Mouse (Mus musculus) MEL (cell line): Measurements from ENCODE around the gene Rwdd1. TPM values are rescaled to one million over a fixed set of nuclear protein-coding genes. Genes with fewer than 3 reads are reported as not detected.
"Not testable (repeated sequence)": the region's sequence is repeated elsewhere in the genome, so short reads cannot be mapped to it uniquely, and the experiment has no call there.

ENCODE experiments used
- DNase-seq: peaks from one replicate; pipeline ENCODE4 v3.0.0; 2011; ENCODE audit warnings: low read depth, low spot score
- H3K27ac ChIP-seq: 2 replicates; pipeline ENCODE4 v1.5.1; 2012; ENCODE audit warnings: low read depth, mild to moderate bottlenecking, control low read depth, low read length, moderate library complexity; ENCODE audit not compliant: control insufficient read depth
- H3K27me3 ChIP-seq, 2 experiments: fragments of 150-350 bp in 1 of 2; sonication (generic) in 1 of 2; 2 replicates each; pipeline ENCODE4 v1.6.1; 2012; ENCODE audit warnings: low read length in 2 of 2, mild to moderate bottlenecking in 2 of 2, improper control_type of control experiment in 1 of 2, moderate library complexity in 1 of 2; ENCODE audit not compliant: insufficient read depth in 2 of 2, control insufficient read depth in 1 of 2
- H3K36me3 ChIP-seq, 2 experiments: 2 replicates each; pipeline ENCODE4 v1.6.1; 2012 to 2014; ENCODE audit warnings: low read length in 2 of 2, improper control_type of control experiment in 1 of 2, inconsistent platforms in 1 of 2, mild to moderate bottlenecking in 1 of 2; ENCODE audit not compliant: insufficient read depth in 2 of 2, control insufficient read depth in 1 of 2
- H3K4me1 ChIP-seq, 2 experiments: fragments of 150-350 bp in 1 of 2; sonication (generic) in 1 of 2; 2 replicates each; pipeline ENCODE4 v1.6.1; 2012; ENCODE audit warnings: low read length in 2 of 2, improper control_type of control experiment in 1 of 2, mild to moderate bottlenecking in 1 of 2; ENCODE audit not compliant: insufficient read depth in 2 of 2, control insufficient read depth in 1 of 2
- H3K4me3 ChIP-seq, 2 experiments: fragments of 150-350 bp in 1 of 2; sonication (generic) in 1 of 2; 2 replicates each; pipeline ENCODE4 v1.5.1; 2012; ENCODE audit warnings: low read depth in 2 of 2, low read length in 2 of 2, mild to moderate bottlenecking in 2 of 2, moderate library complexity in 2 of 2, control low read depth in 1 of 2, improper control_type of control experiment in 1 of 2; ENCODE audit not compliant: control insufficient read depth in 1 of 2, insufficient read depth in 1 of 2
- H3K79me2 ChIP-seq: 2 replicates; pipeline ENCODE4 v1.6.1; 2012; ENCODE audit warnings: mild to moderate bottlenecking, low read length, moderate library complexity; ENCODE audit not compliant: control insufficient read depth, poor library complexity, insufficient read depth
- H3K9ac ChIP-seq: 2 replicates; pipeline ENCODE4 v1.6.1; 2012; ENCODE audit warnings: low read depth, mild to moderate bottlenecking, control low read depth, low read length, moderate library complexity; ENCODE audit not compliant: control insufficient read depth, poor library complexity, severe bottlenecking
- H3K9me3 ChIP-seq: fragments of 150-350 bp; sonication (generic); replicated peaks from 2 replicates; pipeline ENCODE4 v1.6.1; 2012; ENCODE audit warnings: mild to moderate bottlenecking, low read length, improper control_type of control experiment, moderate library complexity; ENCODE audit not compliant: insufficient read depth
- BHLHE40 ChIP-seq: IDR thresholded peaks from 2 replicates; pipeline ENCODE4 v1.6.1; 2012; ENCODE audit warnings: low read depth, mild to moderate bottlenecking, inconsistent platforms, low read length, improper control_type of control experiment, borderline replicate concordance
- CTCF ChIP-seq, 3 experiments: IDR thresholded peaks in 2 of 3; conservative IDR thresholded peaks in 1 of 3; 2 replicates each; pipeline ENCODE4 v1.5.1; 2011 to 2012; ENCODE audit warnings: low read length in 3 of 3, low read depth in 2 of 3, mild to moderate bottlenecking in 2 of 3, improper control_type of control experiment in 1 of 3, inconsistent platforms in 1 of 3, mixed read lengths in 1 of 3, moderate library complexity in 1 of 3; ENCODE audit not compliant: control insufficient read depth in 1 of 3, insufficient read depth in 1 of 3, poor library complexity in 1 of 3, severe bottlenecking in 1 of 3
- ELF1 ChIP-seq: IDR thresholded peaks from 2 replicates; pipeline ENCODE4 v1.6.1; 2014; ENCODE audit warnings: low read depth, mild to moderate bottlenecking, inconsistent platforms, low read length, improper control_type of control experiment, moderate library complexity
- EP300 ChIP-seq, 2 experiments: IDR thresholded peaks; 2 replicates each; pipeline ENCODE4 v1.6.1; 2011; ENCODE audit warnings: improper control_type of control experiment in 2 of 2, low read length in 2 of 2, low read depth in 1 of 2, mild to moderate bottlenecking in 1 of 2
- ETS1 ChIP-seq: IDR thresholded peaks from 2 replicates; pipeline ENCODE4 v1.6.1; 2012; ENCODE audit warnings: low read depth, mild to moderate bottlenecking, inconsistent platforms, low read length, improper control_type of control experiment, moderate library complexity
- KAT2A ChIP-seq: conservative IDR thresholded peaks from 2 replicates; pipeline ENCODE4 v1.6.1; 2012; ENCODE audit warnings: low read depth, low read length, improper control_type of control experiment, inconsistent platforms
- MAFK ChIP-seq: IDR thresholded peaks from 2 replicates; pipeline ENCODE4 v1.6.1; 2011; ENCODE audit warnings: low read depth, mild to moderate bottlenecking, low read length, improper control_type of control experiment, borderline replicate concordance
- MAX ChIP-seq: IDR thresholded peaks from 2 replicates; pipeline ENCODE4 v1.6.1; 2011; ENCODE audit warnings: low read length, improper control_type of control experiment
- MEF2A ChIP-seq: IDR thresholded peaks from 2 replicates; pipeline ENCODE4 v1.6.1; 2014; ENCODE audit warnings: low read depth, mild to moderate bottlenecking, inconsistent platforms, low read length, improper control_type of control experiment; ENCODE audit not compliant: poor library complexity, insufficient replicate concordance, severe bottlenecking; ENCODE audit errors: extremely low read depth
- MXI1 ChIP-seq: IDR thresholded peaks from 2 replicates; pipeline ENCODE4 v1.6.1; 2011; ENCODE audit warnings: mild to moderate bottlenecking, low read depth, low read length, improper control_type of control experiment
- MYB ChIP-seq: IDR thresholded peaks from 2 replicates; pipeline ENCODE4 v1.6.1; 2011; ENCODE audit warnings: mild to moderate bottlenecking, low read depth, low read length, improper control_type of control experiment
- MYC ChIP-seq: IDR thresholded peaks from 2 replicates; pipeline ENCODE4 v1.6.1; 2011; ENCODE audit warnings: low read depth, mild to moderate bottlenecking, low read length, improper control_type of control experiment, moderate library complexity
- NELFE ChIP-seq: IDR thresholded peaks from 2 replicates; pipeline ENCODE4 v1.6.1; 2011; ENCODE audit warnings: low read depth, low read length, improper control_type of control experiment
- NRF1 ChIP-seq: IDR thresholded peaks from 2 replicates; pipeline ENCODE4 v1.6.1; 2014; ENCODE audit warnings: low read depth, mild to moderate bottlenecking, inconsistent platforms, low read length, improper control_type of control experiment, moderate library complexity; ENCODE audit not compliant: poor library complexity, insufficient read depth, severe bottlenecking
- POLR2A ChIP-seq, 2 experiments: IDR thresholded peaks; 2 replicates each; pipeline ENCODE4 v1.6.1; 2011 to 2012; ENCODE audit warnings: low read length in 2 of 2, mild to moderate bottlenecking in 2 of 2, control low read depth in 1 of 2, improper control_type of control experiment in 1 of 2, low read depth in 1 of 2, moderate library complexity in 1 of 2; ENCODE audit not compliant: control insufficient read depth in 1 of 2, insufficient read depth in 1 of 2, poor library complexity in 1 of 2
- POLR2AphosphoS2 ChIP-seq: IDR thresholded peaks from 2 replicates; pipeline ENCODE4 v1.6.1; 2011; ENCODE audit warnings: low read length, improper control_type of control experiment
- RCOR1 ChIP-seq: IDR thresholded peaks from 2 replicates; pipeline ENCODE4 v1.6.1; 2012; ENCODE audit warnings: low read depth, mild to moderate bottlenecking, inconsistent platforms, low read length, improper control_type of control experiment
- SIN3A ChIP-seq: IDR thresholded peaks from 2 replicates; pipeline ENCODE4 v1.6.1; 2012; ENCODE audit warnings: low read length, improper control_type of control experiment, inconsistent platforms
- SMC3 ChIP-seq: IDR thresholded peaks from 2 replicates; pipeline ENCODE4 v1.6.1; 2011; ENCODE audit warnings: low read depth, low read length, improper control_type of control experiment
- TBP ChIP-seq: IDR thresholded peaks from 2 replicates; pipeline ENCODE4 v1.8.0; 2011; ENCODE audit warnings: low read depth, low read length, improper control_type of control experiment
- TCF12 ChIP-seq: IDR thresholded peaks from 2 replicates; pipeline ENCODE4 v1.6.1; 2014; ENCODE audit warnings: low read depth, mild to moderate bottlenecking, inconsistent platforms, low read length, improper control_type of control experiment, moderate library complexity
- USF1 ChIP-seq: IDR thresholded peaks from 2 replicates; pipeline ENCODE4 v1.6.1; 2014; ENCODE audit warnings: low read depth, mild to moderate bottlenecking, inconsistent platforms, low read length, improper control_type of control experiment, moderate library complexity
- USF2 ChIP-seq, 2 experiments: IDR thresholded peaks; 2 replicates each; pipeline ENCODE4 v1.6.1; 2011 to 2012; ENCODE audit warnings: improper control_type of control experiment in 2 of 2, low read length in 2 of 2, borderline replicate concordance in 1 of 2, inconsistent platforms in 1 of 2, low read depth in 1 of 2, mild to moderate bottlenecking in 1 of 2; ENCODE audit not compliant: insufficient read depth in 1 of 2
- ZMIZ1 ChIP-seq: IDR thresholded peaks from 2 replicates; pipeline ENCODE4 v1.6.1; 2012; ENCODE audit warnings: low read depth, mild to moderate bottlenecking, inconsistent platforms, low read length, improper control_type of control experiment, moderate library complexity
- ZNF384 ChIP-seq: IDR thresholded peaks from 2 replicates; pipeline ENCODE4 v1.6.1; 2012; ENCODE audit warnings: low read depth, mild to moderate bottlenecking, inconsistent platforms, low read length, improper control_type of control experiment
- polyA plus RNA-seq, 2 experiments: library from polyadenylated mRNA; stranded (reverse) in 1 of 2; unstranded in 1 of 2; fragments of >175 nt in 1 of 2; fragments of >200 nt in 1 of 2; gene quantifications; 2 replicates each; pipeline versions ENCODE4 v1.2.1 to v1.2.4; 2012; ENCODE audit warnings: low replicate concordance in 2 of 2, low read depth in 1 of 2; ENCODE audit not compliant: insufficient read length in 2 of 2, insufficient read depth in 1 of 2, missing spikeins in 1 of 2
- total RNA-seq: library from RNA; depleted of rRNA; stranded (reverse); fragments of 300-350 nt; gene quantifications from 2 replicates; pipeline ENCODE4 v1.2.3, GENCODE M21; 2012

Gene Rwdd1
- total and polyA plus RNA-seq, 3 experiments: 114 to 137 TPM; not detected in 1

GRCm38 (mm10) chr10:33998397-33998796, 21.0 kb downstream of the Rwdd1 start:
- Histone ChIP-seq H3K79me2 (no peaks in the 10 kb centered on the region), H3K27me3 (no peaks in the 10 kb centered on the region), H3K36me3 (peaks cover 0 to 12% of the 10 kb centered on the region in 2 experiments; a peak in 2 of 4 replicates), H3K4me3 (no peak overlapping the region), H3K9ac (no peak overlapping the region), H3K9me3 (no peaks in the 10 kb centered on the region), H3K4me1 (no peaks in the 10 kb centered on the region), H3K27ac (no peak overlapping the region)
- DNase-seq: no peak
- no peak for TF ChIP-seq MAX
- TF ChIP-seq MYB: no peak
- no peak for TF ChIP-seq EP300 (IDR thresholded peaks at IDR 0.05; ENCODE audit: low read depth in 1 of 2, low read length in 2 of 2)
- TF ChIP-seq BHLHE40: no peak
- TF ChIP-seq MEF2A: no peak
- no peak for TF ChIP-seq SMC3
- no peak for TF ChIP-seq KAT2A
- no peak for TF ChIP-seq ELF1

- not testable (repeated sequence) for DNase-seq
Observed at GRCm38 (mm10) chr10:33996686-33997085, 22.7 kb downstream of the Rwdd1 start.

GRCm38 (mm10) chr10:33986771-33987170, 32.7 kb downstream of the Rwdd1 start:
- no peaks in the 10 kb centered on the region for H3K4me1 ChIP-seq
- no peak overlapping the region for H3K4me3 ChIP-seq
- no peaks in the 10 kb centered on the region for H3K79me2 ChIP-seq
- no peaks in the 10 kb centered on the region for H3K36me3 ChIP-seq
- peak; percentile 91 for DNase-seq
- no peaks in the 10 kb centered on the region for H3K27me3 ChIP-seq
- H3K9me3 ChIP-seq: no peaks in the 10 kb centered on the region
- H3K27ac ChIP-seq: no peak overlapping the region
- H3K9ac ChIP-seq: no peak overlapping the region
- TF ChIP-seq EP300 (IDR thresholded peaks at IDR 0.05; ENCODE audit: low read depth in 1 of 2, low read length in 2 of 2) (no peak), USF1 (no peak), NRF1 (no peak), TCF12 (no peak), ZNF384 (peak; percentile 47; the same call in 1 of the 2 replicates), RCOR1 (no peak), CTCF (IDR thresholded peaks at IDR 0.05 in 2 of 3, conservative IDR thresholded peaks at IDR 0.05 in 1 of 3; ENCODE audit: control insufficient read depth in 1 of 3, insufficient read depth in 1 of 3, low read depth in 2 of 3, low read length in 3 of 3, poor library complexity in 1 of 3, severe bottlenecking in 1 of 3) (peak in 2 of 3 experiments; percentile 67 to 95), BHLHE40 (peak; percentile 41; the same call in 1 of the 2 replicates), NELFE (no peak), MYC (peak; percentile 87), POLR2AphosphoS2 (no peak), POLR2A (IDR thresholded peaks at IDR 0.05; ENCODE audit: control insufficient read depth in 1 of 2, insufficient read depth in 1 of 2, low read depth in 1 of 2, low read length in 2 of 2, poor library complexity in 1 of 2) (no peak), TBP (no peak), ELF1 (no peak), SIN3A (0 out of 2 replicates have a peak, but pooled peaks have one; percentile 32), MAFK (no peak), MYB (no peak), ETS1 (no peak), MEF2A (no peak), KAT2A (no peak), ZMIZ1 (no peak), USF2 (IDR thresholded peaks at IDR 0.05; ENCODE audit: borderline replicate concordance in 1 of 2, insufficient read depth in 1 of 2, low read depth in 1 of 2, low read length in 2 of 2) (no peak), MXI1 (no peak)

More at GRCm38 (mm10) chr10:33996686-33997085, 22.7 kb downstream of the Rwdd1 start:
- H3K79me2 ChIP-seq, H3K9me3 ChIP-seq, H3K36me3 ChIP-seq, H3K27me3 ChIP-seq, H3K4me1 ChIP-seq, H3K27ac ChIP-seq, H3K9ac ChIP-seq, H3K4me3 ChIP-seq: not testable (repeated sequence)
